Mouse (Mus musculus) skeletal muscle tissue, postnatal 0 days (tissue): ENCODE measurements around the gene Smco4. TPM values are rescaled to one million over a fixed set of nuclear protein-coding genes. Genes with fewer than 3 reads are reported as not detected.

Source experiments
- polyA plus RNA-seq: library from polyadenylated mRNA; unstranded; fragments of >200 nt; fragmentation: Nextera tagmentation; extraction: Ambion mirVana; gene quantifications from 2 replicates; pipeline ENCODE4 v1.2.1, GENCODE M21; 2015

The Smco4 gene
- 1.3 and 1.5 TPM in 2 replicates for polyA plus RNA-seq

DNA sequence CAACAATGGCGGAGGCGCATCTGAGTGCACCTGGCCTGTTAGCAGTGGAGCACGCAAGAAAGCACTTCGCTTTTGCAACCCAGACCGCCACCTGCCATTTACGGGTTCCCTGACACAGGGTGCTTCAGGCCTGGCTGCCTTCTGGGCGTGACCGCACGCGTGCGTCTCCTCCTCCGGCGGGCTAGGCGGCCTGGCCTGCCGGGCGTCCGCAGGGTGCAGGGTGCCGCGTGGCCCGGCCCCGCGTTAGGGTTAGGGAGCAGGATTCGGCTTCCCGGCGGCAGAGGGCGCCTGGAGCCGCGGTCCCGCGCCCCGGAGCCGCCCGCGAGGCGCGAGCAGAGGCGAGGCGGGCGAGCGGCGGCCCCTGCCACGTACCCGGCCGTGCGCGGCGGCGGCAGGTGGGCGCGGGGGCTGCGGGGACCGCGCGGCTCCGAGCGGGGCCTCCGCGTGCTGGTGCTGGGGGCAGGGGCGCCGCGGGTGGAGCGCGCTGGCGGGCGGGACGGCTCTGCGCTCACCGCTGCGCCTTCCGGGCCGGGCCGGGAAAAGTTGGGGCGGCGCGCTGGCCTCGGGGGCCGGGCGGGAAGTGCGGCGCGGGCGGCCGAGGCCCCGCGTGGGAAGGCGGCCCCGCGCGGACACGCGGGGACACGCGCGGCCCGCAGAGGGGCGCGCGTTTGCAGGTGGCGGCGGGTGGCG lies at the start of gene Smco4:
Gene Smco4 (plus strand): TSS at position 198 of the 690 bp plus-strand sequence.

Other genes starting within 250 kb of the Smco4 start
- gene Med17, start 213.5 kb upstream of the Smco4 start, polyA plus RNA-seq = 15.7 and 17.7 TPM in 2 replicates
- gene Taf1d, start 187.2 kb upstream of the Smco4 start, polyA plus RNA-seq = 37.8 and 38.1 TPM in 2 replicates
- 7.4 and 8.7 TPM in 2 replicates for gene 4931406C07Rik, start 187.0 kb upstream of the Smco4 start, polyA plus RNA-seq
- gene Cep295, start 135.6 kb upstream of the Smco4 start, polyA plus RNA-seq = 4.0 and 4.2 TPM in 2 replicates
- 0.13 and 0.27 TPM in 2 replicates for gene Deup1, start 134.5 kb downstream of the Smco4 start, polyA plus RNA-seq
- 7.1 and 7.2 TPM in 2 replicates for gene Slc36a4, start 216.3 kb downstream of the Smco4 start, polyA plus RNA-seq